Mouse (Mus musculus) midbrain, embryonic 15.5 days (tissue): Measurements from ENCODE around the gene Lemd1. TPM values are rescaled to one million over a fixed set of nuclear protein-coding genes. Genes with fewer than 3 reads are reported as not detected.
A peak's percentile ranks its signal among the peaks of the same experiment; 100 is the strongest.

Experiments used
- ATAC-seq: fragments of 200-750 bp; cut with Nextera tagmentation; replicated peaks from 2 replicates; pipeline ENCODE4 v1.8.0; 2017; ENCODE audit warnings: moderate TSS enrichment
- H3K27ac ChIP-seq: fragments of 300-500 bp; sonication (generic); 2 replicates; pipeline ENCODE4 v1.5.1; 2015; ENCODE audit warnings: mild to moderate bottlenecking, inconsistent platforms
- H3K27me3 ChIP-seq: fragments of 300-500 bp; sonication (generic); replicated peaks from 2 replicates; pipeline ENCODE4 v1.6.1; 2015; ENCODE audit warnings: inconsistent platforms
- H3K36me3 ChIP-seq: fragments of 300-500 bp; sonication (generic); replicated peaks from 2 replicates; pipeline ENCODE4 v1.6.1; 2015; ENCODE audit warnings: inconsistent platforms
- H3K4me1 ChIP-seq: fragments of 300-500 bp; sonication (generic); 2 replicates; pipeline ENCODE4 v1.6.1; 2015; ENCODE audit warnings: inconsistent platforms
- H3K4me2 ChIP-seq: fragments of 300-500 bp; sonication (generic); 2 replicates; pipeline ENCODE4 v1.6.1; 2015; ENCODE audit warnings: inconsistent platforms, mild to moderate bottlenecking, moderate library complexity
- H3K4me3 ChIP-seq: fragments of 300-500 bp; sonication (generic); 2 replicates; pipeline ENCODE4 v1.5.1; 2015; ENCODE audit warnings: mild to moderate bottlenecking, inconsistent platforms
- H3K9ac ChIP-seq: fragments of 300-500 bp; sonication (generic); 2 replicates; pipeline ENCODE4 v1.6.1; 2015; ENCODE audit warnings: mild to moderate bottlenecking, inconsistent platforms
- H3K9me3 ChIP-seq: fragments of 300-500 bp; sonication (generic); 2 replicates; pipeline ENCODE4 v1.6.1; 2016; ENCODE audit warnings: inconsistent platforms
- WGBS: fragments of 180-500 bp; shearing (Covaris S2); methylation state at CpG from one replicate; pipeline ENCODE4 v1.1.7; 2015; ENCODE audit warnings: mixed read lengths; 5-methylcytosine and 5-hydroxymethylcytosine counted together
- polyA plus RNA-seq: library from polyadenylated mRNA; unstranded; fragments of >200 nt; fragmentation: Nextera tagmentation; extraction: Ambion mirVana; gene quantifications from 2 replicates; pipeline ENCODE4 v1.2.1, GENCODE M21; 2015

The Lemd1 gene
- polyA plus RNA-seq, 1 experiment from 2014 or later, result 19.8 TPM

GRCm38 (mm10) chr1:132171619-132172018 lies 19.6 kb upstream of the Lemd1 start:
- H3K4me1 ChIP-seq, result peaks cover 25% of the 10 kb centered on the region
- H3K27ac ChIP-seq, result no peak overlapping the region
- H3K4me3 ChIP-seq, result no peak overlapping the region
- no peak overlapping the region for H3K9ac ChIP-seq
- H3K4me2 ChIP-seq, result no peak overlapping the region
- no peaks in the 10 kb centered on the region for H3K36me3 ChIP-seq
- WGBS, result 0% methylated on average over 1 of the region's 2 CpGs
- ATAC-seq, result no peak
- H3K27me3 ChIP-seq, result no peaks in the 10 kb centered on the region
- H3K9me3 ChIP-seq, result no peaks in the 10 kb centered on the region

- no peak overlapping the region for H3K4me2 ChIP-seq
- H3K9me3 ChIP-seq, result no peaks in the 10 kb centered on the region
- H3K36me3 ChIP-seq, result no peaks in the 10 kb centered on the region
- no peaks in the 10 kb centered on the region for H3K27me3 ChIP-seq
- peaks cover 13% of the 10 kb centered on the region for H3K4me1 ChIP-seq
- ATAC-seq, result no peak
- WGBS, result 83% methylated on average over 4 of the region's 4 CpGs
- no peak overlapping the region for H3K9ac ChIP-seq
- no peak overlapping the region for H3K4me3 ChIP-seq
- H3K27ac ChIP-seq, result no peak overlapping the region
Measured at GRCm38 (mm10) chr1:132186303-132186702, 4.9 kb upstream of the Lemd1 start.

GRCm38 (mm10) chr1:132188442-132189066 lies 2.7 kb upstream of the Lemd1 start:
- Histone ChIP-seq H3K9ac (no peak overlapping the region), H3K4me2 (no peak overlapping the region), H3K9me3 (no peaks in the 10 kb centered on the region), H3K36me3 (no peaks in the 10 kb centered on the region), H3K4me1 (peaks cover 29% of the 10 kb centered on the region), H3K27me3 (no peaks in the 10 kb centered on the region), H3K27ac (no peak overlapping the region), H3K4me3 (no peak overlapping the region)
- WGBS, result 55% methylated on average over 9 of the region's 9 CpGs
- ATAC-seq, result no peak

GRCm38 (mm10) chr1:132189231-132189630 lies 2.0 kb upstream of the Lemd1 start:
- H3K9ac ChIP-seq, result no peak overlapping the region; the same call in 1 of the 2 replicates

GRCm38 (mm10) chr1:132190040-132190513 lies 1.2 kb upstream of the Lemd1 start:
- no peaks in the 10 kb centered on the region for H3K9me3 ChIP-seq
- H3K9ac ChIP-seq, result peak overlapping the region; percentile 93
- H3K27me3 ChIP-seq, result no peaks in the 10 kb centered on the region
- H3K27ac ChIP-seq, result peak overlapping the region; percentile 99
- under 1% methylated on average over 50 of the region's 50 CpGs for WGBS
- H3K36me3 ChIP-seq, result no peaks in the 10 kb centered on the region
- peaks cover 45% of the 10 kb centered on the region for H3K4me1 ChIP-seq
- peak; percentile 85 for ATAC-seq
- H3K4me2 ChIP-seq, result peak overlapping the region; percentile 81
- H3K4me3 ChIP-seq, result peak overlapping the region; percentile 94

More at GRCm38 (mm10) chr1:132189231-132189630, 2.0 kb upstream of the Lemd1 start:
- Histone ChIP-seq H3K4me3 (no peak overlapping the region), H3K27me3 (no peaks in the 10 kb centered on the region), H3K4me2 (peak overlapping the region; percentile 81), H3K36me3 (no peaks in the 10 kb centered on the region), H3K27ac (peak overlapping the region; percentile 99), H3K4me1 (peaks cover 36% of the 10 kb centered on the region), H3K9me3 (no peaks in the 10 kb centered on the region)
- WGBS, result 34% methylated on average over 4 of the region's 4 CpGs
- no peak for ATAC-seq

GRCm38 (mm10) chr1:132190621-132191092 lies 574 bp upstream of the Lemd1 start:
- ATAC-seq, result peak; percentile 37
- H3K27ac ChIP-seq, result peak overlapping the region; percentile 99
- no peaks in the 10 kb centered on the region for H3K27me3 ChIP-seq
- H3K4me2 ChIP-seq, result peak overlapping the region; percentile 81
- WGBS, result 0% methylated on average over 61 of the region's 62 CpGs
- H3K9ac ChIP-seq, result peak overlapping the region; percentile 93
- H3K4me1 ChIP-seq, result peaks cover 50% of the 10 kb centered on the region
- H3K36me3 ChIP-seq, result no peaks in the 10 kb centered on the region
- H3K9me3 ChIP-seq, result no peaks in the 10 kb centered on the region
- peak overlapping the region; percentile 94 for H3K4me3 ChIP-seq

GRCm38 (mm10) chr1:132191786-132192680 lies 802 bp downstream of the Lemd1 start:
- Histone ChIP-seq H3K9ac (peak overlapping the region; percentile 93), H3K9me3 (no peaks in the 10 kb centered on the region), H3K27me3 (no peaks in the 10 kb centered on the region), H3K36me3 (no peaks in the 10 kb centered on the region), H3K27ac (peak overlapping the region; percentile 99), H3K4me1 (peaks cover 64% of the 10 kb centered on the region), H3K4me2 (peak overlapping the region; percentile 81), H3K4me3 (peak overlapping the region; percentile 94)
- 2% methylated on average over 16 of the region's 16 CpGs for WGBS
- peak; percentile 38 for ATAC-seq

GRCm38 (mm10) chr1:132193806-132194205 lies 2.6 kb downstream of the Lemd1 start:
- WGBS, result 59% methylated on average over 3 of the region's 3 CpGs
- Histone ChIP-seq H3K9ac (peak overlapping the region; percentile 93; the same call in 1 of the 2 replicates), H3K36me3 (no peaks in the 10 kb centered on the region), H3K4me2 (peak overlapping the region; percentile 81), H3K27me3 (no peaks in the 10 kb centered on the region), H3K4me3 (peak overlapping the region; percentile 94), H3K4me1 (peaks cover 80% of the 10 kb centered on the region), H3K9me3 (no peaks in the 10 kb centered on the region), H3K27ac (peak overlapping the region; percentile 99)
- no peak for ATAC-seq

GRCm38 (mm10) chr1:132194624-132195023 lies 3.4 kb downstream of the Lemd1 start:
- Histone ChIP-seq H3K4me3 (no peak overlapping the region), H3K27ac (peak overlapping the region; percentile 99; the same call in 1 of the 2 replicates), H3K27me3 (no peaks in the 10 kb centered on the region), H3K9me3 (no peaks in the 10 kb centered on the region), H3K36me3 (no peaks in the 10 kb centered on the region), H3K4me2 (peak overlapping the region; percentile 81), H3K9ac (no peak overlapping the region), H3K4me1 (peaks cover 80% of the 10 kb centered on the region)
- ATAC-seq, result no peak
- WGBS, result 44% methylated on average over 3 of the region's 3 CpGs

- Histone ChIP-seq H3K4me2 (peak overlapping the region; percentile 81), H3K4me1 (peaks cover 81% of the 10 kb centered on the region), H3K36me3 (no peaks in the 10 kb centered on the region), H3K27ac (peak overlapping the region; percentile 53; the same call in 1 of the 2 replicates), H3K9ac (peak overlapping the region; percentile 34; the same call in 1 of the 2 replicates), H3K4me3 (0 out of 2 replicates have a peak overlapping the region, but pooled peaks have one; percentile 2), H3K9me3 (no peaks in the 10 kb centered on the region), H3K27me3 (no peaks in the 10 kb centered on the region)
- no peak for ATAC-seq
- 35% methylated on average over 9 of the region's 9 CpGs for WGBS
Measured at GRCm38 (mm10) chr1:132195100-132195499, 3.9 kb downstream of the Lemd1 start.

- no peak for ATAC-seq
- H3K36me3 ChIP-seq, result no peaks in the 10 kb centered on the region
- 33% methylated on average over 5 of the region's 5 CpGs for WGBS
- H3K4me1 ChIP-seq, result peaks cover 87% of the 10 kb centered on the region
- H3K9me3 ChIP-seq, result no peaks in the 10 kb centered on the region
- H3K9ac ChIP-seq, result peak overlapping the region; percentile 34
- peak overlapping the region; percentile 81 for H3K4me2 ChIP-seq
- H3K27ac ChIP-seq, result peak overlapping the region; percentile 53
- H3K27me3 ChIP-seq, result no peaks in the 10 kb centered on the region
- 0 out of 2 replicates have a peak overlapping the region, but pooled peaks have one; percentile 2 for H3K4me3 ChIP-seq
Measured at GRCm38 (mm10) chr1:132195681-132196080, 4.5 kb downstream of the Lemd1 start.

- Histone ChIP-seq H3K9me3 (no peaks in the 10 kb centered on the region), H3K9ac (peak overlapping the region; percentile 34; the same call in 1 of the 2 replicates), H3K4me2 (peak overlapping the region; percentile 81), H3K4me1 (peaks cover 94% of the 10 kb centered on the region), H3K27me3 (no peaks in the 10 kb centered on the region), H3K36me3 (no peaks in the 10 kb centered on the region), H3K27ac (peak overlapping the region; percentile 53), H3K4me3 (no peak overlapping the region)
- ATAC-seq, result no peak
- 9% methylated on average over 7 of the region's 7 CpGs for WGBS
Measured at GRCm38 (mm10) chr1:132196337-132196736, 5.1 kb downstream of the Lemd1 start.
